Mouse (Mus musculus) kidney, adult 9 months (tissue): Measurements from ENCODE around the gene Nubp1.

Experiments
- DNase-seq: peaks from one replicate; pipeline ENCODE4 v3.0.0; 2022

Nubp1 gene

GRCm38 (mm10) chr16:10420447-10421054 is 8.8 kb downstream of the Nubp1 start:
- DNase-seq, result no peak

DNA sequence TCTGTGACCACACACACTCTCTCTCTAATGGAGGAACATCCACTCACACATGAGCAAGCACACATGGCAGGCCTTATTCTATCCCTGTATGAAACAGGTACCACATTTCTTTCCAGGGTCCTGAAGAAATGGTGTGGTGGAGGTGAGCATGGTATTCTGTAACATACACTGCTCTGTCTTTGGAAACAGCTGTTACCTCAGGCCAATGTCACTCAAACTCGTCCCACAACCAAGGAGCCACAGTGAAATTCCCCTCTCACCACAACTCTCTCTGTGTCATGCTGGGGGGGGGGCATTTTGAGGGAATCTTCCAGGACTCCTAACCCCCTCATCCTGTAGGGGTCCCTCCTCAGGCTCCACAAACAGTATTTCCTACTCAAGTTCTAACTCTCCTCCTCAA is 20.2 kb downstream of the Nubp1 start:
- no peak for DNase-seq

- DNase-seq, result no peak
Measured at GRCm38 (mm10) chr16:10432387-10432786, 20.6 kb downstream of the Nubp1 start.

- no peak for DNase-seq
Measured at GRCm38 (mm10) chr16:10433344-10433743, 21.6 kb downstream of the Nubp1 start.

DNA sequence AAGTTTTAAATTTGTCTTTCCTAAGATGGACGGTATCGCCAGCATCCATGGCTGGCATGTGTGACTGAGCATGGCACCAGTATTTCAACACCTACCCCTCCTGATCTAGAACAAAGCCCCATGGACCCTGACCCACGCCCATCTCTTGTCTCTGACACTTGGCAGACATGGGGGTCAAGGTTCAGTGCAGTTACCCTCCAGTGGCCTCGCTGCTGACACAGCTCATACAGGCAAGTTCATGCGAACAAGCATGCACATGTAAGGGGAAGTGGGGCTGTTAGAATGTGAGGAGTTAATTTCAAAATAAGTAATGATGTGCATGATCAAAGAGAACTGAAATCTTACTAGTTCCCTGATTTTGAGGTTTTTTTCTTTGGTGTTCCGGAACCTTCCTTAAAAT is 24.4 kb downstream of the Nubp1 start:
- peak; percentile 86 for DNase-seq

GRCm38 (mm10) chr16:10438055-10438454 is 26.3 kb downstream of the Nubp1 start:
- no peak for DNase-seq

- DNase-seq, result no peak
Measured at GRCm38 (mm10) chr16:10441328-10441727, 29.6 kb downstream of the Nubp1 start.

- DNase-seq, result no peak
Measured at GRCm38 (mm10) chr16:10441761-10442160, 30.0 kb downstream of the Nubp1 start.

GRCm38 (mm10) chr16:10443723-10444122 is 32.0 kb downstream of the Nubp1 start:
- DNase-seq, result no peak

DNA sequence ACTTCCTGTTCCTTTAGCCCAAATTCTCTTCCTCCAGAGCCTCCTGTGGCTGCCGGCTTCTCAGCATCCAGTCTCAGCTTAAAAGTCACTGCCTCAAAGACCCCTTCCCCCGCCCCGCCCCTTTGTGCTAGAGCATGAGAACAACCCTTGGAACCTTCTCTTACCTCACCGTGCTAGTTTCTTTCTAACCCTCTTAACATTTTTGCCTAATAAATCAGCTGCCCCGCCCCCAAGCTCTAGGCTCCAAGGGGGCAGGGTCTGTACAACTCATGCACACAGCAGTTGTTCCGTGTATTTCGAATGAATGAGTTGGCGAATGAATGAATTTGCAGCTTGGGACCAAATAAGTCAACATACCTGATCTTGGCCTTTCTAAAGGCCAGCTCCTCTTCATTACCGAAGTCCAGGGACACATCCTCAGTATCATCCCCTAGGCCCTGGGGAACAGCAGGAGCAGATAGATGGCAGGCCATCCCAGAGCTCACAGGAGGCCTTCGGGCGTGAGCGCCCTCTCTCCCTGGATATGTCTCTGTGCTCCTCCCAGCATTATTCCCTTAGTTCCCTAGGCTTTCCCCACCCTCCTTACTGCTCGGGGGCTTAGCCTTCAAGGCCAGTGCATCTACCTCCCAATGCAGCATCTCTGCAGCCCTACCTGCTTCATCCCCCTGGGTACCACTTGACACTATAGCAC is 35.0 kb downstream of the Nubp1 start:
- no peak for DNase-seq

DNA sequence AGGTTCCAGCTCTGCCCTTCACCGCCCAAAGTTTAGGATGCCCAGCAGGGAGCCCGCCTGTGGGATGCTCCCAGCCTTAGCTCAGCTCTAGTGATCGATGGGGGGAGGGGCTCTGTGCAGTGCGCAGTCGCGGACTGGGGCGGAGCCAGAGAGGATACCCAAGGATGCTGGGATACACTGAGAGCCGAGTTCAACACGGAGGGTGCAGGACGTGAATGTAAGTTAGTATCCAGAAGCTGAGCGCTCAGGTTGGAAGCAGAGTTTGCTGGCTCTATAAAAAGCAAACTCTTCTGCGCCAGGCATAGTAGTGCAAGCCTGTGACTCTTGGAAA is 35.5 kb downstream of the Nubp1 start, which contains the start of gene Tvp23a:
Tvp23a (minus strand) TSS at position 99 of the 331 bp plus-strand sequence.
- DNase-seq, result no peak

DNA sequence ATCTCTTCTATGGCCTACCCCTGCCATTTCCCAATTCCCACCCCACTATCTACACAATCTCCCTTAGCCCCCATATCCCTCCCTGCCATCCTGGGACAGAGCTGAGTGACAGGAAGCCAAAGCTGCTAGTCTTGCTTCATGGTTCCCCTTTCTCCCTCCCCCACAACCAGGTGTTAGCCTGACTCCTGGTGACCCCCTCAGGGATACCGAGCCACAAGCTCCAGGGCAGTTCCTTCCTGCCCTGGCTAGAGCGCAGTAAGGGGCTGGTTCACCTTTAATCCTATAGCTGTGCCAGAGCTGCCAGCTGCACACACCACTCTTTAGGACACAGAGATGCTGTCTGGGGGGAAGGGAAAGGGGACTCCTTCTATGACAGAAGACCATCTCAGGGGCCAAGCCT is 36.0 kb downstream of the Nubp1 start:
- no peak for DNase-seq

GRCm38 (mm10) chr16:10448931-10449330 is 37.2 kb downstream of the Nubp1 start:
- DNase-seq, result peak; percentile 81

DNA sequence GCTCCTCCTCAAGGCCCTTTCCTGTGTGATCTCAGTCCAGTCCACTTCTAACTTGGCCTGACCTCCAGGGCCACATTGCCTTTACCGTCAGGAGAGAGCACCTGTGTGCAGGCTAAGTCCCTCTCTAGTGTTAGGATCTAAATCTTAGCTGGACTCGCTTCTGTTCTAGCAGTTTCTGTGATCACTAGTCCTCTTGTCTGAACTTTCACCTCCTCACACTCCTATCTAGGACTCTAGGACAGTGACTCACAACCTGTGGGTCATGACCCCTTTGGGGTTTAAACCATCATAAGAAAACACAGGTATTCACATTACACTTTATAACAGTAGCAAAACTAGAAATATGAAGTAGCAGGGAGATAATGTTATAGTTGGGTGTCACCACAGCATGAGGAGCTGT is 40.2 kb downstream of the Nubp1 start:
- DNase-seq, result no peak

DNA sequence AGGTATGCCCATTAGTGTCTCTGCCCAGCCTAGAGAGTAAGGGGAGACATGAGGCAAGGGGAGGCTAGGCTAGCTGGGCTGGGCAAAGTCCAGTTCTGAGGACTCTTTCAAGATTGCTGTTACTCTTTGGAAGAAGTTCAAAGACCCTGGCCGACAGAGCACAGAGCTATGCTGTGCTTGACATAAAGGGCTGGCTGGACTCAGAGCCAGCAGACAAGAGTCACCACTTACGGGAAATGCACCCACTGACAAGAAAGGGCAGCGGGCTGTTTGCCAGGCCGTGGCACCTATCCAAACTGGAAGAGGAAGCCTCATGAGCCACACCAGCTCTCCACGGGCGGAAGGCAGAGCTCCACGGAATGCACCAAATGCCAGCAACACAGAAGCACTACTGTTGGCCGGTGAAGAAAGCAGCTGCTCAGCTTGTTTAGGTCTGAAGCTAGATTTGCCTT is 40.7 kb downstream of the Nubp1 start:
- DNase-seq, result peak; percentile 92

DNA sequence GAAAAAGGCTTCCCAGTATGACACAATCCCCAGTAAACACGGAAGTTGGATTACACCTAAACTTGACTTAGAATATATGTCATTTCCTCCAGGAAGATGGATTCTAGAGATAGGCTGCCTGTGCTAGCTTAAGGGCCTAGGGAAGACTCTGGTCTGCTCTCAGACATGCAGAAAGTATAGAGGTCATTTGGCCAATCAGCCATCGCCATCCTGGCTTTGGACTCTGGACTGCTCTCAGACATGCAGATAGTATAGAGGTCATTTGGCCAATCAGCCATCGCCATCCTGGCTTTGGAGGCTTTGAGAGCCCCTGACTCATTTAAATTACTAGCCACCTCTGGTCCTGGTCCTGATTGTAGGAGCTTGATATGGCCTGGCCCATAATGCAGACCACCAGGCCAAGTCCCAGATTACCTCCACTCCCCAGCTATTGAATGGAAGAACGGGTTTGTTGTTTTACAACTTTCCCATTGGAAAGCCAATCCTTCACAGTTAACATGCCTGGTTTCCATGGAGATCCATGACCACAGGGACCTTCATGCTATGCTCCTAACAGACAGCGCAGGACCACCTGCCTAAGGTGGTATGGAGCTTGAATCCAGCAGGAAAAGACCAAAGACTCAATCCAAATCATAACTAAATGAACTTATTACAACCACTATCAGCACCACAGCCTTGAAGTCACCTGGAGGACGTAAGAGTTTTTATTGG is 42.3 kb downstream of the Nubp1 start:
- DNase-seq, result no peak

DNA sequence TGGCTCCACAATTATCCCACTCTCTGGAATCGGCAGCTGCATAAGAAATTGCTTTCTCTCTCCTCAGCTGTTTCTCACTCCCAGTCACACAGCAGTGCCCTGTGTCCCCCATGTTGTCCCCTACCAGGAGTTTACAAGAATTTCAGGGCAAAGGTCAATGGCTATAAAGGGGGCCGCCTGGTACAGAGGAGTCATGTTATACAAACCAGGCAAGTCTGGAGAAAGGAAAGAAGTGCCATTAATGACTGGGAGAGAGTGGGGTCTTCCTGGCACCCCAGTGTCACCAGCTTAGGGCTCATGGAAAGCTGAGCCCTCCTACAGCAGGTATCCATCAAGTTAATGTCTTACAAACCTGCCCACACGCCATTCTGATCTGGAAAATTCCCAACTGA is 42.8 kb downstream of the Nubp1 start:
- no peak for DNase-seq

DNA sequence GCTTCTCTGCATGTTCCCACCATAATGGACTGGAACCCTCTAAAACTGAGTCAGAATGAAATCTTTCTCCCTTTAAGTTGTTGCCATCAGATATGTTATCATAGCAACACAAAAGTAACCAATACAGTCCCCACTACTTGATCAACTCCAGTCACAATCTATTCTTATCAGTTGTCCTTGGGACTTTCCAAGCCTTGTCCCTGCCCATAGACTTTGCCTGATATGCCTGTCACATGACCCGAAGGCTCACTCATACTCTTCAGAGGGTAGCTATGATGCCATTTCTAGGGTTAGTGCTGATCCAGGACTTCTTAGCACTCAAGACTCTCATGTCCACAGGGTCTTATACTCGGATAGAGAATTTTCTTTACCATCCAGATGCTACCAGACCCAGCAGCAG is 48.4 kb downstream of the Nubp1 start:
- no peak for DNase-seq

DNA sequence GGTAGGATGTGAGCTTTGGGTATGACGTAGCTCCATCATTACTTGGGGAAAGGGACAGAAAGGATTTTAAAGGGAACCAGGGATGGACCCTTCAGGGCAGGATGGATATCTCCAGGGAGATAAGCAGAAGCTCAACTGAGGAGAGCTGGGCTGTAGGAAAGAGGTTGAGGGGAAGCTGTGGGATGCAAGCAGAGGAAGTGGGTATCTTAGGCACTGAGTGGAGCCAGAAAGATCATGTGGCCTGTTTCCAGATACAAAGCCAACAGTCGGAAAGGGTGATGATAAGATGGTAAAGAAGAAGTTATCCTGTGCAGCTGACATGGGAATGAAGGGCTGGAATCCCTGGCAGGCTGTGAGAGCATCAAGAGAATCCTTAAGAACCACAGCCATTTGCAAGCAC is 49.4 kb downstream of the Nubp1 start:
- no peak for DNase-seq

DNA sequence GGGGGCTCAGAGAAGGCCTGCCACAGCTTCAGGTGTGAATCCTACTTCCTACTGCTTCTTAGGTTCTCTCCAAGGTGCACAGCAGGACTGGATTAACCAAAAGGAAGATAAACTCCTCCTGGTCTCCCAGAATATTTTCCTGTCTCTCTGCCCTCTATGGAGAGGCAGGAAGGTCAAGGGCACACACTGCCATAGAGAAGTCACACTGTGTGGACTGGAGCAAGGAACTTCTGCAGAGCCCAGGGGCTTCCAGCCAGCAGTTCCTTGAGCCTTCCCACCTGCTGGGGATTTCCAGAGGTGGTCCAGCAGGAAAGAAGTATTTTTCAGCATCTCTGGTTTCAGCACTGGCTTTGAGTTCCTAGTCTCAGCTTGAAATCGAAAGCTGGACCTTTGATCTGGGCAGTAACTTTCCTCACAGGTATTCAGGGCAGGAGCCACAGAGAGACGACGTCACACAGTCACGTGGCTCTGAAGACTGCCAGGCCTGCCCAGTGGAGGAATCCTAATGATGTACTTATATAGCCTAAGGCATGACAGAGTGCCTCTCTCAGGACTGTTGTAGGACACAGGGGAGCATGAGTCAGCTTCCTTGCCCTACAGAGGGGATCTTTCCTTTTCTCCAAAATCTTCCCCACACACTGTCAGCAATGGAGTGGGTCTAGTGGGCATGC is 53.4 kb downstream of the Nubp1 start:
- peak; percentile 73 for DNase-seq

DNA sequence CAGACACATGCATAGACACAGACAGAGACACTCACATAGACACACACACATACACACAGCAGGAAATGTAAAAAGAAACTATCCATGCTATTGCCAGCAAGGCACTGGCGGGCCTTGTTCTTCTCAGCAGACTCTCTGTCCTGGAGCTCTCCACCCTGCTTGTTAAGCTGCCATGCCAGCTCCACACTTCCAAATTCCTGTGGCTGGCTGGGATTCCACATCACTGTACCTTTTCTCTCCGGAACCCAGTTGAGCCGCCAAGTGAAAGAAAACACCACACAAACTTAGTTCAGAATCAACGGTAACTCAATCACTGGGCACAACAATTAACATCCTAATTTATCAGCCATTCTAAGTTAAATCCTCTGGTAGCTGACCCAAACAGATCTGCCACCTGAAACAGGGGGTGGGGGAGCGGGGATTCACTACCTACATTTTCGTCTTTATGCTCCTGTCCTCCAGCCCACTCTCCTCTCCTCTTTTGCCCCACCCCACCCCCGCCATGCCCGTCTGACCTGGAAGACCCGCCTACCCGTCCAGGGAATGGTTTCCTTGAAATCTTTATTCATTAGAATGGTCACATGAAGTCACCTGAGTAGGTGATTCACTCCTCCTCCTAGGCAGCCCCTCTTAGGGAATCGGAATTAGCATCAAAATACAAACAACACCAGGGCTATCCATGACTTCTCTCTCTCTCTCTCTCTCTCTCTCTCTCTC is 55.8 kb downstream of the Nubp1 start:
- no peak for DNase-seq

DNA sequence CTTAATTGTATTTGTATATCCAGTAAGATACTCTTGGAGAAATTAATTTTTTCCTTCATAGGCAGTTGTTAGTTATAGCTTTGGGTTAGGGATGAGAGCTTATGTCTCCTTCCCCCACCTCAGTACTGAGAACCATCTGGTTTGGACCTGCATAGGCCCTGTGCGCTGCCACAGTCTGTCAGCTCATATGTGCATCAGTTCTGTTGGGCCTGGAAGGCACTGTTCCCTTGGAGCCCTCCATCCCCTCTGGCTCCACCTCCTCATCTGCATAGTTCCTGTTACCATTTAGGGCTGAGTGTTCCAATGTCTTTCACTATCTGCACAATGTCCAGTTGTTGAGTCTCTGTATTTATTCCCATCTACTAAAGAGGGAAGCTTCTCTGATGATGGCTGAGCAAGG is 56.5 kb downstream of the Nubp1 start:
- DNase-seq, result no peak

DNA sequence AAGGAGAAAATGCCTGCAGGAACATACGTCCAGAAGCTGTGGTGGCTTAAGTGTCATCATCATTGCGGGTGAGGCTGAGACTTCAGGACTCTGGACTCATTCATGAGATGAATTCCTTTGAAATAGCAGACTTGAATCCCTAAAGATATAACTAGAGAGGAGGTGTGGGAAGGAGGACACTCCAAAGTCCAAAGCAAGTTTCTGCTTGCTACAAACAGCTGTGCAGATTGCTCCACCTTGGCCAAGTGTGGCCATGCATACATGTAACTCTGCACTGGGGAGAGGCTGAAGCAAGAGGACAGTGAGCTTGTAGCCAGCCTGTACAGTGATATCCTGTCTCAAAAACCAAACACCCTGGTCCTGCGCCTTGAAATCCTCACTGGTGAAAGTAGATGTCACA is 60.2 kb downstream of the Nubp1 start:
- peak; percentile 63 for DNase-seq
